9 mouse cellular contexts compared by ENCODE assay signal in the genomic region with DNA sequence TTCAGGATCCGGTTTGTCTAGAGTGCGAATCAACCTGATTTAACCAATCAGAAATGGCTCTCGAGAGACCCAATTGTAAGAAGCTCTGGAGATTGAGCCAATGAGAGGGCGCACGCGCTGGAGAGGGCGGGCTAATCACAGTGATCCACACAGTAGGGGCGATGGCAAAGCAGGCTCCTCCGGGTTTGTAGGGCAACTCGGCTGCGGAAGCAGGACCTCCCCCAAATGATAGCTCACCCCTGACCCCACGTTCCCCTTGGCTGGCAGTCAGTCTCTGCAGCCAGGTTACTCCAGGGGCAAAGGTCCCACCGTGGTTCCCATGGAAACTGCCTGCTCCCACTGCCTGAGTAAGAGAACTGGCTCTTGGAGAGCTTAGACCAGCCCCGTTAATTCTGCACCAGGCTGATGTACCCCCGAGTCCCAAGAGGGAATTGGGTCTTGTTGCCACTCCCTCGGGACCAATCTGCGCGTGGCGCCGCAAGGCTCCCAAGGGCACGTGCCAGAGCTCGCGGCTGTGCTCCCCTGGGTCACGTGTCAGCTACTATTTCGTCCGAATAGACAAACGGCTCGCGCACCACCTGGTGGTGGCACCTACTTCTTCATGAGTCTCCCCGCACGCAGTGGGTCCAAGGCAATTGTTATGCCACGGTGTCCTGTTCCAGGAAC. TPM values are rescaled to one million over a fixed set of nuclear protein-coding genes. Genes with fewer than 3 reads are reported as not detected.
DNase-seq lines count a peak whose midpoint lies in the region; ATAC-seq and TF ChIP-seq lines count a peak whose summit lies in the region.
"Had no signal": no experiment of that assay in that cellular context is flagged by ENCODE, and none has a peak within 500 bp of the region (broad histone marks: within the 10 kb centered on the region; RNA-seq: fewer than 3 reads in every experiment).

No protein-coding gene starts in this region.

- H3K4me1 ChIP-seq in embryonic facial prominence, embryonic 12.5 days = peaks cover 25% of the 10 kb centered on the region
- H3K4me1 ChIP-seq in heart, embryonic 14.5 days (ENCODE audit: control insufficient read depth in 2 of 2, insufficient read depth in 2 of 2, low read length in 2 of 2) = peaks cover 8 to 20% of the 10 kb centered on the region in 2 experiments; a peak in 3 of 4 replicates
- peaks cover 46% of the 10 kb centered on the region for H3K4me1 ChIP-seq in liver, embryonic 12.5 days
- H3K4me1 ChIP-seq in stomach, postnatal 0 days (replicated peaks; ENCODE audit: control insufficient read depth, insufficient read depth) = peaks cover 2% of the 10 kb centered on the region; the same call in 1 of the 2 replicates

- DNase-seq in CD4-positive helper T cell, adult 2 months (ENCODE audit: low read depth, low spot score) = peak; percentile 83
- DNase-seq in adrenal gland, postnatal 36 days = peak; percentile 83 to 84
- peak; percentile 74 for DNase-seq in kidney, postnatal 14 days
- peak; percentile 20 to 79 for DNase-seq in natural killer cell, adult 2 months (ENCODE audit: low spot score in 2 of 2)
- DNase-seq in stomach, postnatal 0 days (ENCODE audit: low spot score) = peak; percentile 82

- H3K27me3 ChIP-seq in embryonic facial prominence, embryonic 12.5 days = peaks cover 62% of the 10 kb centered on the region
- H3K27me3 ChIP-seq in heart, embryonic 14.5 days (ENCODE audit: control insufficient read depth, insufficient read depth, low read length) = peaks cover 63% of the 10 kb centered on the region
- peaks cover 74% of the 10 kb centered on the region for H3K27me3 ChIP-seq in liver, embryonic 12.5 days (replicated peaks)
- peaks cover 10% of the 10 kb centered on the region; the same call in 1 of the 2 replicates for H3K27me3 ChIP-seq in stomach, postnatal 0 days (ENCODE audit: control insufficient read depth, insufficient read depth, low read length)

- H3K9me3 ChIP-seq in embryonic facial prominence, embryonic 12.5 days = no peaks in the 10 kb centered on the region
- no peaks in the 10 kb centered on the region for H3K9me3 ChIP-seq in heart, embryonic 14.5 days (ENCODE audit: control insufficient read depth, low read length)
- no peaks in the 10 kb centered on the region for H3K9me3 ChIP-seq in liver, embryonic 12.5 days (replicated peaks)
- H3K9me3 ChIP-seq in stomach, postnatal 0 days (ENCODE audit: control insufficient read depth, low read length) = no peaks in the 10 kb centered on the region

- WGBS in embryonic facial prominence, embryonic 12.5 days = 2% methylated on average over 32 of the region's 32 CpGs
- WGBS in heart, embryonic 14.5 days = 2% methylated on average over 32 of the region's 32 CpGs
- WGBS in liver, embryonic 12.5 days (ENCODE audit: insufficient replicate concordance) = 2% methylated on average over 32 of the region's 32 CpGs
- 2% methylated on average over 32 of the region's 32 CpGs for WGBS in stomach, postnatal 0 days

- H3K4me3 ChIP-seq in embryonic facial prominence, embryonic 12.5 days = no peak overlapping the region
- H3K4me3 ChIP-seq in heart, embryonic 14.5 days (ENCODE audit: control insufficient read depth in 1 of 2, insufficient read depth in 1 of 2, low read depth in 1 of 2, low read length in 2 of 2) = no peak overlapping the region
- H3K4me3 ChIP-seq in liver, embryonic 12.5 days = peak overlapping the region; percentile 20; the same call in 1 of the 2 replicates
- H3K4me3 ChIP-seq in stomach, postnatal 0 days (ENCODE audit: low read depth, low read length) = no peak overlapping the region

- 0 out of 2 replicates have a peak, but pooled peaks have one; percentile 16 for ATAC-seq in embryonic facial prominence, embryonic 12.5 days (ENCODE audit: insufficient number of reproducible peaks, insufficient read depth, low FRiP score, low TSS enrichment)
- no peak for ATAC-seq in heart, embryonic 14.5 days (ENCODE audit: insufficient number of reproducible peaks, insufficient read depth, low FRiP score, low read depth)
- peak; percentile 62 for ATAC-seq in liver, embryonic 12.5 days
- ATAC-seq in stomach, postnatal 0 days (ENCODE audit: low FRiP score, low TSS enrichment) = peak; percentile 59

- H3K9ac ChIP-seq in embryonic facial prominence, embryonic 12.5 days = no peak overlapping the region
- no peak overlapping the region for H3K9ac ChIP-seq in heart, embryonic 14.5 days (ENCODE audit: low read length)
- H3K9ac ChIP-seq in liver, embryonic 12.5 days = no peak overlapping the region
- no peak overlapping the region for H3K9ac ChIP-seq in stomach, postnatal 0 days (ENCODE audit: low read length)

- no peak for TF ChIP-seq EP300 in stomach, postnatal 0 days (optimal IDR thresholded peaks at IDR 0.05)

- H3K27ac ChIP-seq in embryonic facial prominence, embryonic 12.5 days = no peak overlapping the region
- no peak overlapping the region for H3K27ac ChIP-seq in heart, embryonic 14.5 days (replicated peaks in 1 of 2; ENCODE audit: control insufficient read depth in 1 of 2, insufficient read depth in 1 of 2, low read depth in 2 of 2, low read length in 2 of 2)
- H3K27ac ChIP-seq in liver, embryonic 12.5 days = no peak overlapping the region
- H3K27ac ChIP-seq in stomach, postnatal 0 days (replicated peaks) = no peak overlapping the region

- peaks cover 26% of the 10 kb centered on the region for H3K36me3 ChIP-seq in embryonic facial prominence, embryonic 12.5 days
- peaks cover 25% of the 10 kb centered on the region for H3K36me3 ChIP-seq in heart, embryonic 14.5 days (ENCODE audit: control insufficient read depth, insufficient read depth, low read length)
- peaks cover 29% of the 10 kb centered on the region for H3K36me3 ChIP-seq in liver, embryonic 12.5 days
- H3K36me3 ChIP-seq in stomach, postnatal 0 days (ENCODE audit: control insufficient read depth, insufficient read depth, low read length) = peaks cover 8% of the 10 kb centered on the region

- TF ChIP-seq CTCF in stomach, postnatal 0 days (IDR thresholded peaks at IDR 0.05; ENCODE audit: low read depth) = peak; percentile 78

- peak overlapping the region; percentile 27 for H3K4me2 ChIP-seq in embryonic facial prominence, embryonic 12.5 days (replicated peaks)
- peak overlapping the region; percentile 29; the same call in 1 of the 2 replicates for H3K4me2 ChIP-seq in heart, embryonic 14.5 days (ENCODE audit: low read length)
- H3K4me2 ChIP-seq in liver, embryonic 12.5 days = peak overlapping the region; percentile 53
- no peak overlapping the region; the same call in 1 of the 2 replicates for H3K4me2 ChIP-seq in stomach, postnatal 0 days (replicated peaks; ENCODE audit: low read depth)

RNA-seq across cellular contexts. Expression of gene Elavl3, which starts 2.7 kb away (rescaled TPM):
- total RNA-seq in adrenal gland, postnatal 36 days (2021) = 1 to 10 TPM; 1.1 to 2.0 TPM
- polyA plus RNA-seq in embryonic facial prominence, embryonic 12.5 days (2016; fragmentation: Nextera tagmentation; extraction: Ambion mirVana) = 6.4 and 8.2 TPM in 2 replicates
- polyA plus RNA-seq in heart, embryonic 14.5 days (2014; fragmentation: Nextera tagmentation; extraction: Ambion mirVana) = 0.19 and 0.65 TPM in 2 replicates
- polyA plus RNA-seq in liver, embryonic 12.5 days (2016; fragmentation: Nextera tagmentation; extraction: Ambion mirVana) = 0.02 TPM in 1 of 2 replicates, not detected in the other
- 0.73 and 1.1 TPM in 2 replicates for polyA plus RNA-seq in stomach, postnatal 0 days (2015; fragmentation: Nextera tagmentation; extraction: Ambion mirVana)

RNA-seq across cellular contexts. Expression of gene Gm49318, which starts 16.5 kb away (rescaled TPM):
- total RNA-seq in adrenal gland, postnatal 36 days (2021) = under 1 TPM in 1 of 2 experiments, not detected in 1; 0.56 TPM
- not detected in 2 replicates for polyA plus RNA-seq in embryonic facial prominence, embryonic 12.5 days (2016; fragmentation: Nextera tagmentation; extraction: Ambion mirVana)
- polyA plus RNA-seq in heart, embryonic 14.5 days (2014; fragmentation: Nextera tagmentation; extraction: Ambion mirVana) = not detected in 2 replicates
- polyA plus RNA-seq in liver, embryonic 12.5 days (2016; fragmentation: Nextera tagmentation; extraction: Ambion mirVana) = not detected in 2 replicates
- not detected in 2 replicates for polyA plus RNA-seq in stomach, postnatal 0 days (2015; fragmentation: Nextera tagmentation; extraction: Ambion mirVana)
- total RNA-seq: adrenal gland, postnatal 4 days had no signal

RNA-seq across cellular contexts. Expression of gene Zfp653, which starts 16.6 kb away (rescaled TPM):
- total RNA-seq in adrenal gland, postnatal 36 days (2021) = 10 to 100 TPM; 10.2 to 10.3 TPM
- 15.0 and 15.8 TPM in 2 replicates for polyA plus RNA-seq in embryonic facial prominence, embryonic 12.5 days (2016; fragmentation: Nextera tagmentation; extraction: Ambion mirVana)
- 6.7 and 7.6 TPM in 2 replicates for polyA plus RNA-seq in heart, embryonic 14.5 days (2014; fragmentation: Nextera tagmentation; extraction: Ambion mirVana)
- polyA plus RNA-seq in liver, embryonic 12.5 days (2016; fragmentation: Nextera tagmentation; extraction: Ambion mirVana) = 5.7 and 6.6 TPM in 2 replicates
- polyA plus RNA-seq in stomach, postnatal 0 days (2015; fragmentation: Nextera tagmentation; extraction: Ambion mirVana) = 4.4 and 5.5 TPM in 2 replicates

RNA-seq across cellular contexts. Expression of gene Ecsit, which starts 30.7 kb away (rescaled TPM):
- 10 to 100 TPM; 51.6 to 63.7 TPM for total RNA-seq in adrenal gland, postnatal 36 days (2021)
- 36.7 and 38.0 TPM in 2 replicates for polyA plus RNA-seq in embryonic facial prominence, embryonic 12.5 days (2016; fragmentation: Nextera tagmentation; extraction: Ambion mirVana)
- 50.5 and 58.1 TPM in 2 replicates for polyA plus RNA-seq in heart, embryonic 14.5 days (2014; fragmentation: Nextera tagmentation; extraction: Ambion mirVana)
- polyA plus RNA-seq in liver, embryonic 12.5 days (2016; fragmentation: Nextera tagmentation; extraction: Ambion mirVana) = 36.9 and 40.6 TPM in 2 replicates
- polyA plus RNA-seq in stomach, postnatal 0 days (2015; fragmentation: Nextera tagmentation; extraction: Ambion mirVana) = 31.7 and 33.1 TPM in 2 replicates

RNA-seq across cellular contexts. Expression of gene Cnn1, which starts 44.5 kb away (rescaled TPM):
- total RNA-seq in adrenal gland, postnatal 36 days (2021) = 1 to 10 TPM; 1.5 TPM
- polyA plus RNA-seq in embryonic facial prominence, embryonic 12.5 days (2016; fragmentation: Nextera tagmentation; extraction: Ambion mirVana) = 2.1 and 3.3 TPM in 2 replicates
- 227 and 239 TPM in 2 replicates for polyA plus RNA-seq in heart, embryonic 14.5 days (2014; fragmentation: Nextera tagmentation; extraction: Ambion mirVana)
- polyA plus RNA-seq in liver, embryonic 12.5 days (2016; fragmentation: Nextera tagmentation; extraction: Ambion mirVana) = 0.80 and 0.81 TPM in 2 replicates
- 851 and 1,082 TPM in 2 replicates for polyA plus RNA-seq in stomach, postnatal 0 days (2015; fragmentation: Nextera tagmentation; extraction: Ambion mirVana)
